Mouse (Mus musculus) inflammation-experienced regulatory T-cells, adult 6 months (primary cell): ENCODE data around the gene Col9a3. TPM values are rescaled to one million over a fixed set of nuclear protein-coding genes. Genes with fewer than 3 reads are reported as not detected.

Source experiments
- ATAC-seq: one replicate; pipeline ENCODE4 v1.8.0; 2017
- polyA plus RNA-seq, 3 experiments: library from polyadenylated mRNA; unstranded; fragments of 100-300 nt; shearing (Covaris generic); gene quantifications; one replicate each; pipeline ENCODE4 v1.2.1; 2017

Col9a3 gene
- polyA plus RNA-seq, 3 experiments from 2014 or later, result 0.19 to 1.5 (median 0.87) TPM

GRCm38 (mm10) chr2:180641576-180642554, 44.3 kb downstream of the Col9a3 start:
- ATAC-seq, result no peak

GRCm38 (mm10) chr2:180642555-180643260, 45.1 kb downstream of the Col9a3 start, which contains the start of gene Tcfl5:
Gene Tcfl5, minus strand, starts transcription at chr2:180642708.
- ATAC-seq, result no peak

GRCm38 (mm10) chr2:180643626-180644025, 46.0 kb downstream of the Col9a3 start:
- no peak for ATAC-seq

- no peak for ATAC-seq
Measured at GRCm38 (mm10) chr2:180646841-180647240, 49.3 kb downstream of the Col9a3 start.

GRCm38 (mm10) chr2:180654666-180655065, 57.1 kb downstream of the Col9a3 start:
- no peak for ATAC-seq

DNA sequence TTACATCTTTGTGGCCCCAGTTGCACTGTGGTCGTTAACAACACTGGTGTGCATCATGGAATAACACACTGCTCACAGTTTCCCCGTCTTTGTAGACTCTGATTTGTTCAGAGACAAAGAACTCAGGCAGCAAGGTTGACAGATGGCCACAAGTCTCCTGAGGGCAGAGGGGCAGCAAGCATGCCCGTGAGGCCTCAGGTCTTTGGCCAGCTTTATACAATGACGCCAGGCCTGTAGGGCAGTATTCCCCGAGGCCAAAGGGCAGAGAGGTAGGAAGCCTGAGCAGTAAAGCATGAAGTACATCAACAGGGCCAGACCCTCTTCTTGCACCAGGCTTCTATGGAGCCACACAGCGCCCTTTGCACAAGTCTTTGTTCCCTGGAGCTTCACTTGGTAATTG, 57.6 kb downstream of the Col9a3 start:
- ATAC-seq, result no peak

DNA sequence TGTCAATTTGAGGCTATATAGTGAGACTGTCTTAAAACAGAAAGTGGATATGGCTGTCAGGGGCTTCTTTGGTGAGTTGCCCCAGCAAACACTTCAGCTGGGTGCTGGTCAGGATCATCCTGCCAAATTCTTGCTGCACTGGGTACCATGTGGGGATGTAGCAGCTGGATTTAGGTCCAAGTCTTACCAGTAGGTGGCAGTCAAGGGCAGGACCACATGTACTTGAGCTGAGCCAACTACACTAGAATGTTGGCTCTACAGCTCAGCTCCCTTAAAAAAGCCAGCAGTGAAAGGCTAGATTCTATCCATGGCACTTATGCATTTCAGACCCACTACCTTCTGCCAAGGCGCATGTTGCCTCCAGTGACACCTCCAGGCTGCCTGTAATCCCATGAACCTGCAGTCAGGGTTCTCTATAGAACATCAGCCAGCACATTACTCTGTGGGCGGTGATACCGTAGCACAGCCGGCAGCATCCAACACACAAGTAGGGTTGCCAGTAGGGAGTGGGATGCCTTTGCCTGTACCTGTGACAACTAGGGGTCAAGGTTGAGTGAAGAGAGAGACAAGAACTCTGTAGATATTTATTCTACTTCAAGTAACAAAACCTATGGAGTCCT, 59.9 kb downstream of the Col9a3 start:
- peak; percentile 73 for ATAC-seq

GRCm38 (mm10) chr2:180658381-180658780, 60.8 kb downstream of the Col9a3 start:
- no peak for ATAC-seq

GRCm38 (mm10) chr2:180659353-180660150, 62.0 kb downstream of the Col9a3 start:
- no peak for ATAC-seq

GRCm38 (mm10) chr2:180660521-180660920, 62.9 kb downstream of the Col9a3 start:
- ATAC-seq, result no peak

GRCm38 (mm10) chr2:180662008-180662407, 64.4 kb downstream of the Col9a3 start:
- no peak for ATAC-seq

Other genes starting within 250 kb of the Col9a3 start
- gene Slco4a1, start 141.5 kb upstream of the Col9a3 start, polyA plus RNA-seq, result 1 to 10 TPM in 2 of 3 experiments, under 1 TPM in 1; 0.83 to 4.8 (median 2.2) TPM
- not detected for gene Ntsr1, start 97.8 kb upstream of the Col9a3 start, polyA plus RNA-seq
- 10 to 100 TPM; 15.8 to 28.5 (median 21.4) TPM for gene Mrgbp, start 16.5 kb upstream of the Col9a3 start, polyA plus RNA-seq
- 10 to 100 TPM; 11.2 to 19.9 (median 12.3) TPM for gene Ogfr, start 8.5 kb upstream of the Col9a3 start, polyA plus RNA-seq
- gene Tcfl5, start 44.9 kb downstream of the Col9a3 start, polyA plus RNA-seq, result under 1 TPM in 1 of 3 experiments, not detected in 2; 0.28 TPM
- 10 to 100 TPM; 36.4 to 52.4 (median 45.3) TPM for gene Dido1, start 112.2 kb downstream of the Col9a3 start, polyA plus RNA-seq
- 10 to 100 TPM; 20.2 to 22.8 (median 22.4) TPM for gene Gid8, start 112.3 kb downstream of the Col9a3 start, polyA plus RNA-seq
- gene Slc17a9, start 127.5 kb downstream of the Col9a3 start, polyA plus RNA-seq, result 10 to 100 TPM; 31.7 to 86.8 (median 66.9) TPM
- not detected for gene Bhlhe23, start 179.1 kb downstream of the Col9a3 start, polyA plus RNA-seq